Mouse (Mus musculus): Measurements from ENCODE around the gene Ppara.
A peak's percentile ranks its signal among the peaks of the same experiment; 100 is the strongest.

- TF ChIP-seq POLR2A (IDR thresholded peaks at IDR 0.05; ENCODE audit: borderline replicate concordance, control insufficient read depth, low read depth, low read length) (no peak), CTCF (IDR thresholded peaks at IDR 0.05; ENCODE audit: control insufficient read depth, insufficient read depth, low read length) (peak; percentile 52; the same call in 1 of the 2 replicates)
Observed at GRCm38 (mm10) chr15:85712565-85713168, 22.1 kb upstream of the Ppara start.

All from bone marrow, adult 2 months (tissue).